Mouse (Mus musculus) hindbrain, postnatal 0 days (tissue): Measurements from ENCODE around the gene Gipc1. TPM values are rescaled to one million over a fixed set of nuclear protein-coding genes. Genes with fewer than 3 reads are reported as not detected.

Experiments
- ATAC-seq: fragments of 200-750 bp; cut with Nextera tagmentation; 2 replicates; pipeline ENCODE4 v1.8.0; 2017; ENCODE audit warnings: mild to moderate bottlenecking, moderate TSS enrichment, moderate library complexity
- DNase-seq: peaks from one replicate; pipeline ENCODE4 v3.0.0-alpha.2; 2015; ENCODE audit warnings: low spot score
- H3K27ac ChIP-seq: fragments of 300-500 bp; sonication (generic); 2 replicates; pipeline ENCODE4 v1.5.1; 2014; ENCODE audit warnings: mild to moderate bottlenecking
- H3K27me3 ChIP-seq: fragments of 300-500 bp; sonication (generic); 2 replicates; pipeline ENCODE4 v1.6.1; 2014; ENCODE audit warnings: low read length, mixed read lengths; ENCODE audit not compliant: insufficient read depth
- H3K36me3 ChIP-seq: fragments of 300-500 bp; sonication (generic); 2 replicates; pipeline ENCODE4 v1.6.1; 2014; ENCODE audit warnings: low read length, mixed read lengths; ENCODE audit not compliant: insufficient read depth
- H3K4me1 ChIP-seq: fragments of 300-500 bp; sonication (generic); 2 replicates; pipeline ENCODE4 v1.6.1; 2014; ENCODE audit warnings: antibody characterized with exemption, low read length, mixed read lengths; ENCODE audit not compliant: insufficient read depth
- H3K4me2 ChIP-seq: fragments of 300-500 bp; sonication (generic); 2 replicates; pipeline ENCODE4 v1.6.1; 2014; ENCODE audit warnings: low read depth, mild to moderate bottlenecking, low read length, moderate library complexity, mixed read lengths
- H3K4me3 ChIP-seq: fragments of 300-500 bp; sonication (generic); 2 replicates; pipeline ENCODE4 v1.5.1; 2014; ENCODE audit warnings: low read length
- H3K9ac ChIP-seq: fragments of 300-500 bp; sonication (generic); replicated peaks from 2 replicates; pipeline ENCODE4 v1.6.1; 2014; ENCODE audit warnings: mild to moderate bottlenecking, low read length, moderate library complexity, mixed read lengths
- H3K9me3 ChIP-seq: fragments of 300-500 bp; sonication (generic); 2 replicates; pipeline ENCODE4 v1.6.1; 2016; ENCODE audit warnings: low read length, mixed read lengths
- CTCF ChIP-seq: IDR thresholded peaks from 2 replicates; pipeline ENCODE4 v1.5.1; 2016; ENCODE audit warnings: antibody characterized with exemption, control low read depth, low read depth
- WGBS: fragments of 180-500 bp; shearing (Covaris S2); extraction: QIAGEN DNeasy Blood & Tissue Kit; methylation state at CpG from one replicate; pipeline ENCODE4 v1.1.7; 2014; 5-methylcytosine and 5-hydroxymethylcytosine counted together
- polyA plus RNA-seq: library from polyadenylated mRNA; unstranded; fragments of >200 nt; fragmentation: Nextera tagmentation; extraction: Ambion mirVana; gene quantifications from 2 replicates; pipeline ENCODE4 v1.2.1, GENCODE M21; 2015
- total RNA-seq: library from RNA; depleted of rRNA; stranded (reverse); fragments of >200 nt; gene quantifications from 2 replicates; pipeline ENCODE4 v1.2.3, GENCODE M21; 2014; rRNA removed

Gipc1 gene
- total and polyA plus RNA-seq, 2 experiments from 2014 or later = 84.9 to 114 TPM

GRCm38 (mm10) chr8:83698661-83699453 is 46.4 kb downstream of the Gipc1 start, which contains the start of gene Pkn1:
TSS of gene Pkn1 (minus strand) at chr8:83699179.
- Histone ChIP-seq H3K9ac (peak within 1 kb of the TSS; percentile 96), H3K9me3 (no peaks in the 10 kb centered on the region), H3K36me3 (no peaks in the 10 kb centered on the region), H3K27ac (peak within 1 kb of the TSS; percentile 85), H3K4me3 (peak within 1 kb of the TSS; percentile 90), H3K4me1 (peaks cover 20% of the 10 kb centered on the region), H3K4me2 (peak within 1 kb of the TSS; percentile 95), H3K27me3 (no peaks in the 10 kb centered on the region)
- under 1% methylated on average over 55 of the region's 85 CpGs for WGBS
- DNase-seq (peak; percentile 87), ATAC-seq (peak; percentile 87)
- no peak for TF ChIP-seq CTCF

- 40% methylated on average over 9 of the region's 9 CpGs for WGBS
- TF ChIP-seq CTCF = no peak
- Histone ChIP-seq H3K36me3 (no peaks in the 10 kb centered on the region), H3K9ac (peak overlapping the region; percentile 96), H3K27me3 (no peaks in the 10 kb centered on the region), H3K9me3 (no peaks in the 10 kb centered on the region), H3K27ac (peak overlapping the region; percentile 85), H3K4me2 (peak overlapping the region; percentile 95), H3K4me1 (peaks cover 20% of the 10 kb centered on the region), H3K4me3 (peak overlapping the region; percentile 90)
- DNase-seq (peak; percentile 14), ATAC-seq (no peak)
Measured at GRCm38 (mm10) chr8:83699566-83699965, 47.1 kb downstream of the Gipc1 start.

GRCm38 (mm10) chr8:83700423-83701085 is 48.1 kb downstream of the Gipc1 start:
- no peak for ATAC-seq

GRCm38 (mm10) chr8:83703426-83703825 is 50.9 kb downstream of the Gipc1 start:
- DNase-seq = no peak
- Histone ChIP-seq H3K36me3 (no peaks in the 10 kb centered on the region), H3K4me2 (no peak overlapping the region), H3K4me3 (no peak overlapping the region), H3K4me1 (peaks cover 5% of the 10 kb centered on the region; the same call in 1 of the 2 replicates), H3K27me3 (no peaks in the 10 kb centered on the region), H3K27ac (no peak overlapping the region), H3K9ac (no peak overlapping the region), H3K9me3 (no peaks in the 10 kb centered on the region)
- no peak for ATAC-seq
- no peak for TF ChIP-seq CTCF
- WGBS = 81% methylated on average over 4 of the region's 4 CpGs

More at GRCm38 (mm10) chr8:83700423-83701085, 48.1 kb downstream of the Gipc1 start:
- H3K4me1 ChIP-seq = peaks cover 20% of the 10 kb centered on the region
- no peak overlapping the region for H3K4me3 ChIP-seq
- 79% methylated on average over 9 of the region's 9 CpGs for WGBS
- DNase-seq = no peak
- H3K27ac ChIP-seq = no peak overlapping the region
- no peak overlapping the region for H3K9ac ChIP-seq
- H3K9me3 ChIP-seq = no peaks in the 10 kb centered on the region
- no peak for TF ChIP-seq CTCF
- no peaks in the 10 kb centered on the region for H3K36me3 ChIP-seq
- no peaks in the 10 kb centered on the region for H3K27me3 ChIP-seq
- H3K4me2 ChIP-seq = no peak overlapping the region

- ATAC-seq (no peak), DNase-seq (no peak)
- Histone ChIP-seq H3K9ac (no peak overlapping the region), H3K27me3 (no peaks in the 10 kb centered on the region), H3K4me3 (no peak overlapping the region), H3K4me2 (no peak overlapping the region), H3K27ac (no peak overlapping the region), H3K9me3 (no peaks in the 10 kb centered on the region), H3K36me3 (no peaks in the 10 kb centered on the region), H3K4me1 (no peaks in the 10 kb centered on the region)
- no peak for TF ChIP-seq CTCF
- 64% methylated on average over 5 of the region's 5 CpGs for WGBS
Measured at GRCm38 (mm10) chr8:83706411-83706810, 53.9 kb downstream of the Gipc1 start.

- Histone ChIP-seq H3K27ac (no peak overlapping the region), H3K9me3 (no peaks in the 10 kb centered on the region), H3K9ac (no peak overlapping the region), H3K36me3 (no peaks in the 10 kb centered on the region), H3K27me3 (no peaks in the 10 kb centered on the region), H3K4me2 (no peak overlapping the region), H3K4me3 (no peak overlapping the region), H3K4me1 (no peaks in the 10 kb centered on the region)
- TF ChIP-seq CTCF = no peak
- ATAC-seq (no peak), DNase-seq (no peak)
- WGBS = 72% methylated on average over 8 of the region's 8 CpGs
Measured at GRCm38 (mm10) chr8:83707554-83707953, 55.1 kb downstream of the Gipc1 start.

Other genes with a start within 250 kb of the Gipc1 start
- 179 and 224 TPM in 2 replicates for gene Scoc, start 194.3 kb upstream of the Gipc1 start, total RNA-seq
- gene Scoc, start 194.3 kb upstream of the Gipc1 start, polyA plus RNA-seq = 441 TPM in 2 replicates
- 0.05 TPM in 1 of 2 replicates, not detected in the other for gene Olfr370, start 116.9 kb upstream of the Gipc1 start, total RNA-seq
- gene Olfr370, start 116.9 kb upstream of the Gipc1 start, polyA plus RNA-seq = 0.08 TPM in 1 of 2 replicates, not detected in the other
- 124 and 186 TPM in 2 replicates for gene Ndufb7, start 86.0 kb upstream of the Gipc1 start, total RNA-seq
- gene Ndufb7, start 86.0 kb upstream of the Gipc1 start, polyA plus RNA-seq = 436 and 442 TPM in 2 replicates
- 1,283 and 1,409 TPM in 2 replicates for gene Tecr, start 44.7 kb upstream of the Gipc1 start, total RNA-seq
- gene Tecr, start 44.7 kb upstream of the Gipc1 start, polyA plus RNA-seq = 1,550 and 1,625 TPM in 2 replicates
- gene Dnajb1, start 44.5 kb upstream of the Gipc1 start, total RNA-seq = 35.3 and 42.7 TPM in 2 replicates
- 60.1 and 65.0 TPM in 2 replicates for gene Dnajb1, start 44.5 kb upstream of the Gipc1 start, polyA plus RNA-seq
- gene Ptger1, start 14.0 kb downstream of the Gipc1 start, total RNA-seq = 2.6 and 4.7 TPM in 2 replicates
- 0.40 and 0.49 TPM in 2 replicates for gene Ptger1, start 14.0 kb downstream of the Gipc1 start, polyA plus RNA-seq
- 54.7 and 65.6 TPM in 2 replicates for gene Pkn1, start 46.5 kb downstream of the Gipc1 start, total RNA-seq
- gene Pkn1, start 46.5 kb downstream of the Gipc1 start, polyA plus RNA-seq = 18.2 and 21.8 TPM in 2 replicates
- gene Ddx39, start 62.5 kb downstream of the Gipc1 start, total RNA-seq = 36.2 and 44.6 TPM in 2 replicates
- 72.3 and 75.9 TPM in 2 replicates for gene Ddx39, start 62.5 kb downstream of the Gipc1 start, polyA plus RNA-seq
- 9.2 and 10.4 TPM in 2 replicates for gene Adgre5, start 88.6 kb downstream of the Gipc1 start, total RNA-seq
- 8.2 and 8.6 TPM in 2 replicates for gene Adgre5, start 88.6 kb downstream of the Gipc1 start, polyA plus RNA-seq
- gene Adgrl1, start 247.4 kb downstream of the Gipc1 start, total RNA-seq = 393 and 469 TPM in 2 replicates
- 54.2 and 54.6 TPM in 2 replicates for gene Adgrl1, start 247.4 kb downstream of the Gipc1 start, polyA plus RNA-seq